Mouse (Mus musculus) midbrain, embryonic 14.5 days (tissue): Measurements from ENCODE around the gene Mrps18c. TPM values are rescaled to one million over a fixed set of nuclear protein-coding genes. Genes with fewer than 3 reads are reported as not detected.

Experiments used
- ATAC-seq: fragments of 200-750 bp; cut with Nextera tagmentation; 2 replicates; pipeline ENCODE4 v1.8.0; 2017; ENCODE audit warnings: moderate number of reproducible peaks, moderate library complexity; ENCODE audit not compliant: low FRiP score, low TSS enrichment
- DNase-seq: peaks from one replicate; pipeline ENCODE4 v3.0.0-alpha.2; 2015
- H3K27ac ChIP-seq: fragments of 300-500 bp; sonication (generic); replicated peaks from 2 replicates; pipeline ENCODE4 v1.5.1; 2014; ENCODE audit warnings: mild to moderate bottlenecking, low read depth, low read length, moderate library complexity
- H3K27me3 ChIP-seq: fragments of 300-500 bp; sonication (generic); 2 replicates; pipeline ENCODE4 v1.6.1; 2014; ENCODE audit warnings: low read length, control low read depth, mixed read lengths; ENCODE audit not compliant: control insufficient read depth, insufficient read depth
- H3K36me3 ChIP-seq: fragments of 300-500 bp; sonication (generic); 2 replicates; pipeline ENCODE4 v1.6.1; 2014; ENCODE audit warnings: low read length, control low read depth; ENCODE audit not compliant: control insufficient read depth, insufficient read depth
- H3K4me1 ChIP-seq: fragments of 300-500 bp; sonication (generic); 2 replicates; pipeline ENCODE4 v1.6.1; 2014; ENCODE audit warnings: mild to moderate bottlenecking, antibody characterized with exemption, low read length, control low read depth; ENCODE audit not compliant: control insufficient read depth, insufficient read depth
- H3K4me2 ChIP-seq: fragments of 300-500 bp; sonication (generic); 2 replicates; pipeline ENCODE4 v1.6.1; 2014; ENCODE audit warnings: mild to moderate bottlenecking, low read length, moderate library complexity
- H3K4me3 ChIP-seq: fragments of 300-500 bp; sonication (generic); replicated peaks from 2 replicates; pipeline ENCODE4 v1.5.1; 2014; ENCODE audit warnings: low read depth, low read length
- H3K9ac ChIP-seq: fragments of 300-500 bp; sonication (generic); replicated peaks from 2 replicates; pipeline ENCODE4 v1.6.1; 2014; ENCODE audit warnings: mild to moderate bottlenecking, low read length, moderate library complexity
- H3K9me3 ChIP-seq: fragments of 300-500 bp; sonication (generic); 2 replicates; pipeline ENCODE4 v1.6.1; 2016; ENCODE audit warnings: low read length, control low read depth, mixed read lengths; ENCODE audit not compliant: control insufficient read depth
- WGBS: fragments of 180-500 bp; shearing (Covaris S2); extraction: QIAGEN DNeasy Blood & Tissue Kit; methylation state at CpG from one replicate; pipeline ENCODE4 v1.1.7; 2014; 5-methylcytosine and 5-hydroxymethylcytosine counted together
- polyA plus RNA-seq: library from polyadenylated mRNA; unstranded; fragments of >200 nt; fragmentation: Nextera tagmentation; extraction: Ambion mirVana; gene quantifications from 2 replicates; pipeline ENCODE4 v1.2.1, GENCODE M21; 2014

Mrps18c gene
- polyA plus RNA-seq, 1 experiment from 2014 or later, result 160 TPM

DNA sequence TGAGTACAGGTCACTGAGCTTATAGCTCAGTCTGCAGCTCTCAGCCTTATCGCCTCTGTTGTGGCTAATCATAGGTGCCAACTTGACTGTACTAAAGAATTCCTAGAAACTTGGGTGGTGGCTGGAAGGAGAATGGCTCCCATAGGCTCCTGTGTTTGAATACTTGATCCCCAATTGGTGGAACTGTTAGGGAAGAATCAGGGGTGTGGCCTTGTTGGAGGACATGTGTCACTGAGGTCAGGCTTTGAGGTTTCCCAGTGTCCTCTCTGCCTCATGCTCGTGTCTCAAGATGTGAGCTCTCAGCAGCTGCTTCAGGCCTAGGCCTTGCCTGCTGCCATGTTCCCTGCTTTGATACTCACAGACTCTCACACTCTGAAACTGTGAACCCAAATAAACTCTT lies 35.4 kb downstream of the Mrps18c start:
- Histone ChIP-seq H3K4me2 (no peak overlapping the region), H3K27me3 (no peaks in the 10 kb centered on the region), H3K27ac (no peak overlapping the region), H3K4me1 (no peaks in the 10 kb centered on the region), H3K4me3 (no peak overlapping the region), H3K36me3 (no peaks in the 10 kb centered on the region), H3K9me3 (no peaks in the 10 kb centered on the region), H3K9ac (no peak overlapping the region)
- WGBS, result 80% methylated on average over 2 of the region's 2 CpGs
- DNase-seq, result no peak
- no peak for ATAC-seq

DNA sequence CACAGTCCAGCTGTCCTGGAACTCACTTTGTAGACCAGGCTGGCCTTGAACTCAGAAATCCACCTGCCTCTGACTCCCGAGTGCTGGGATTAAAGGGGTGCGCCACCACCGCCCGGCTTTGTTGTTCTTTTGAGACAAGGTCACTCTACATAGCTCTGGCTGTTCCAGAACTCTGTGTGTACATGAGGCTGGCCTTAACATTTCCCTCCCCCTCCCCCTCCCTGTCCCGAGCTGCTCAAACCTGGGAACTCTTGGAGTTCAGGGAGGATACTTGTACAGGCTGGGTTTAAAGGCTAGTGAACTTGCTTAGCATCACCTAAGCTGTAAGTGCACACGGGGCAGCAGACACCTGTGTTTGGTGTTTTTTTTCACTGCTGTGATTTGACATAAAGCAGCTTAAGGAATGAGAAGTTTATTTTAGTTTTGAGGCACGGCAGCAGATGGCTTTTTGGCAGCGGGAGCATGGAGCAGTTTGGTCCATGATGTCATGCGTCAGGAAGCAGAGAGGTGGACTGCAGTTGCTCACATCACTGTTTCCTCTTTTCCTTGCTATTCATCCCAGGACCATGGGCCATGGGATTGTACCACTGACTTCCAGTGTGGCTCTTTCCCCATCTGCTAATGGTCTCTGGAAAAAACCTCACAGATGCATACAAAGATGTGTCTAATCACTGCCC lies 37.6 kb downstream of the Mrps18c start:
- 73% methylated on average over 9 of the region's 9 CpGs for WGBS
- no peak overlapping the region for H3K4me3 ChIP-seq
- no peak for ATAC-seq
- no peak overlapping the region for H3K9ac ChIP-seq
- no peaks in the 10 kb centered on the region for H3K36me3 ChIP-seq
- no peak overlapping the region for H3K4me2 ChIP-seq
- H3K27ac ChIP-seq, result no peak overlapping the region
- H3K4me1 ChIP-seq, result no peaks in the 10 kb centered on the region
- H3K27me3 ChIP-seq, result no peaks in the 10 kb centered on the region
- DNase-seq, result no peak
- H3K9me3 ChIP-seq, result no peaks in the 10 kb centered on the region

DNA sequence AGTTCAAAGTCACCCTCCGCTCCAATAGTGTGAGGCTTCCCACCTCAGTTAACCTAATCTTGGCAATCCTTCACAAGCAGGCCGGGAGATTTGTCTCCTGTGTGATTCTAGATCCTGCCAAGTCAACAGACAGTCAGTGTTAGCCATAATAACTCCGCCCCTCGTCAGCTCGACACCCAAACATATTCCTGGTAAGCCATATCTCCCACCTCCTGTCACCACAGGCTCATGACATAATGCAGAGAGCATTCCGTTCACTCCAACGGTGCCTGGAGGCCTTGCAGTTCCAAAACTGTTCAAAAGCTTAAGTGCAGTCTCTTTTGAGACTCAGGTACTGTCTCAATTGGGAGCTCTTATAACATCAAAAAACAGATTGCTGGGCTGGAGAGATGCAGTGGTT lies 39.5 kb downstream of the Mrps18c start:
- 95% methylated on average over 7 of the region's 7 CpGs for WGBS
- Histone ChIP-seq H3K27me3 (no peaks in the 10 kb centered on the region), H3K27ac (no peak overlapping the region), H3K9me3 (no peaks in the 10 kb centered on the region), H3K4me3 (no peak overlapping the region), H3K4me2 (no peak overlapping the region), H3K36me3 (no peaks in the 10 kb centered on the region), H3K9ac (no peak overlapping the region), H3K4me1 (no peaks in the 10 kb centered on the region)
- ATAC-seq, result no peak
- DNase-seq, result no peak

DNA sequence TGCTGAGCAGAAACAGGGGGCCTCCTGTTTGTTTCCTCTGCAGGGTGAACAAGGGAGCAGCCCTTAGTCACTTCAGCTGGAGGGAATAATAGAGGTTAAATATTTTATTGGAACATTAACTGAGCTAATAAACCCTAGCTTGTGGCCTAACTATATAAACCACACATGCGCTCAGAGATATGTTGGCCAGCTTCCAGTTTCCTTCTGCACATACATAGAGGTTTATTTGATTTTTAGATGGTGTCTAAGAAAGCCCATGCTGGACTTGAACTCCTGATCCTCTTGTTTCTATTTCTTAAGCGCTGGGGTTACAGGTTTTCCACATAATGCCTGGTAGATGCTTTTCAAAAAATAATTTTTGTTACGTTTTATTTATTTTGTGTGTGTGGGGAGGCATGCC lies 46.1 kb downstream of the Mrps18c start:
- no peaks in the 10 kb centered on the region for H3K36me3 ChIP-seq
- 70% methylated on average over 3 of the region's 3 CpGs for WGBS
- H3K4me3 ChIP-seq, result no peak overlapping the region
- no peak overlapping the region for H3K27ac ChIP-seq
- no peak overlapping the region for H3K4me2 ChIP-seq
- H3K27me3 ChIP-seq, result peaks cover 49% of the 10 kb centered on the region
- H3K9ac ChIP-seq, result no peak overlapping the region
- DNase-seq (no peak), ATAC-seq (no peak)
- no peaks in the 10 kb centered on the region for H3K9me3 ChIP-seq
- H3K4me1 ChIP-seq, result peaks cover 16% of the 10 kb centered on the region

DNA sequence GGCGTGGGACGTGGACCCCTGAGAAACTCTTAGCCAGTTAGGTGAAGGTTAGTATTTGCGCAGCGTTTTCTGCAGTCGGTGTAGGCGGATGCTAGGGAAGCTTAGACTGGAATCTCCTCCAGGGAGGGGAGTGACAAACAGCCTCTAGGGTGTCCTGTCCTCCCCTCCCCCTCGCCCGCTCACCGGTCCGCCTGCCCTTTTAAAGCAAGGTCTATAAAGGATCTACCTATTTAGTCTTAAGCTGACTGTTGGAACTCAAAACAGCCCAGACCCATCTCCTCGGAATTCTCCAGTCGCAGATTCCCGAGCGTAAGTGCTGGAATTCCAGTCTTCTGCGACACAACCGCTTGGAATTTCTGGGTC lies 47.0 kb downstream of the Mrps18c start, which contains the start of gene Gpat3:
TSS of gene Gpat3 (plus strand) at position 229 of the 363 bp plus-strand sequence.
- Histone ChIP-seq H3K9me3 (no peaks in the 10 kb centered on the region), H3K4me2 (peak within 1 kb of the TSS; percentile 100), H3K4me1 (peaks cover 16% of the 10 kb centered on the region), H3K36me3 (no peaks in the 10 kb centered on the region), H3K9ac (peak within 1 kb of the TSS; percentile 54), H3K4me3 (peak within 1 kb of the TSS; percentile 54), H3K27me3 (peaks cover 49% of the 10 kb centered on the region), H3K27ac (no peak within 1 kb of the TSS)
- under 1% methylated on average over 16 of the region's 16 CpGs for WGBS
- ATAC-seq (no peak), DNase-seq (peak; percentile 49)

DNA sequence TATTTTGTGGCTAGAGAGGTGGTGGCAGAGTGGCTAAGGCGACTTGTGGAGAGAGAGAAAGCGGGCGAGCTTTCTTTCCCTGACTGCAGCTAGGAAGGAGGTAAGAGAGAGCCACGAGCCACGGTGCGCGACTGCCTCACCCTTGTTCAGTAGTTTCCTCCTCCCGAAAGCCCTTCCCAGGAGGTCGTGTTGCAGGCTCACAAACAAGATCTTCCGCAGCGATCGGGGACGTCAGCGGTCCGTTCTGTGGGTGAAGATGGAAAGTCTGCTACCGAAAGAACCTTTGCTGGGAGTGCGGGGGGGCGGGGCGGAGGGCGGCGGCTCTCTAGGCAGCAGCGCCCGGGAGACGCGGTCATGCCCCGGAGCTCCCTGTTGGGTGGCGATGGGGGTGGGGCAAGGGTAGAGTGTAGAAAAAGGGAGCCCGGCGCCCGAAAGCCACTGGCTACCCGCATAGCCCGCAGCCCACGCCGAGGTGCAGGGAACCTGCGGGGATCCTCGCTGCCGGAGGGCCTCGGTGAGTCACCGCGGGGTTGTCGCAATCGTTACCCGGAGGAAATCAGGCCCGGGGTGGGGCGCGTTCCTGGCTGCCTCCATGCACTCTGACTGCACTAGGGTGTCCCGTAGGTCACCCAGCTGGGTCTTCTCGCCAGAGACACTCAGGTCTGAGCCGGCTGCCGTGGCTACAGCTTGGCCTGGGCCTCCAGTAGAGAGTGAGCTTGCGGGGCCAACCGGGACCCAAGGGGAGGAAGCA lies 47.6 kb downstream of the Mrps18c start:
- Histone ChIP-seq H3K36me3 (no peaks in the 10 kb centered on the region), H3K4me2 (peak overlapping the region; percentile 100), H3K27ac (no peak overlapping the region), H3K4me3 (peak overlapping the region; percentile 54), H3K9ac (peak overlapping the region; percentile 54), H3K9me3 (no peaks in the 10 kb centered on the region), H3K27me3 (peaks cover 49% of the 10 kb centered on the region), H3K4me1 (peaks cover 16% of the 10 kb centered on the region)
- peak; percentile 48; the same call in 1 of the 2 replicates for ATAC-seq
- peak; percentile 64 for DNase-seq
- under 1% methylated on average over 52 of the region's 52 CpGs for WGBS

DNA sequence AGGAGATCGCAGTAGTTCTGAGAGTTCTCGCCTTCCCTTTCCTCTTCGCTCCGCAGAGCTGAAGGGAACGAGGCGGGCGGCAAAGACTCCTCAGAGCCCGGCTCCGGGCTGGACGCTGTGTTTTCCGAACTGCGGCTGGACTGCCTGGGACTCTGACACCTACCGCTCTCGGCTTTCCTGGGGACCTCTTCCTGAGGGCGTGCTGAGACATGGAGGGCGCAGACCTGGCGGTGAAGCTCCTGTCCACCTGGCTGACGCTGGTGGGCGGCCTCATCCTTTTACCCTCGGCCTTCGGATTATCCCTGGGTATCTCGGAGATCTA lies 48.1 kb downstream of the Mrps18c start:
- no peak overlapping the region for H3K27ac ChIP-seq
- ATAC-seq (peak; percentile 20; the same call in 1 of the 2 replicates), DNase-seq (peak; percentile 50)
- H3K36me3 ChIP-seq, result no peaks in the 10 kb centered on the region
- peak overlapping the region; percentile 54 for H3K9ac ChIP-seq
- peaks cover 16% of the 10 kb centered on the region for H3K4me1 ChIP-seq
- H3K27me3 ChIP-seq, result peaks cover 49% of the 10 kb centered on the region
- H3K4me3 ChIP-seq, result peak overlapping the region; percentile 54
- peak overlapping the region; percentile 100 for H3K4me2 ChIP-seq
- 0% methylated on average over 22 of the region's 22 CpGs for WGBS
- H3K9me3 ChIP-seq, result no peaks in the 10 kb centered on the region

DNA sequence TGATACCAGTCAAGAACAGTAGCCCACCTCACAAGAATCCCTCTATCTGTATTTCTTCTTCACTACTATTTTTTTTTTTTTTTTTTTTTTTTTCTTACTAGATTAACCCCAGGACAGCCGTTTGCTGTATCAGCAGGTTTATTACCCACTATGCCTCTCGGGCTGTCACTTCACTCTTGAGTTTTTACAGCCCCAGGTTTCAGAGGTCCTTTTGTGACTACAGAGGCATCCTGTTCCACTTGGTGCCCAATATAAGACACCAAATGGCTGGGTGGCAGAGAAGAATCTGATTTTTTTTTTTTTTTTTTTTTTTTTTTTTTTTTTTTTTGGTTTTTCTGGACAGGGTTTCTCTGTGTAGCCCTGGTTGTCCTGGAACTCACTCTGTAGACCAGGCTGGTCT lies 48.7 kb downstream of the Mrps18c start:
- H3K4me2 ChIP-seq, result peak overlapping the region; percentile 100
- peaks cover 16% of the 10 kb centered on the region for H3K4me1 ChIP-seq
- H3K9ac ChIP-seq, result no peak overlapping the region
- H3K9me3 ChIP-seq, result no peaks in the 10 kb centered on the region
- 13% methylated on average over 2 of the region's 2 CpGs for WGBS
- no peak overlapping the region for H3K4me3 ChIP-seq
- H3K27ac ChIP-seq, result no peak overlapping the region
- DNase-seq (no peak), ATAC-seq (no peak)
- peaks cover 49% of the 10 kb centered on the region for H3K27me3 ChIP-seq
- H3K36me3 ChIP-seq, result no peaks in the 10 kb centered on the region

DNA sequence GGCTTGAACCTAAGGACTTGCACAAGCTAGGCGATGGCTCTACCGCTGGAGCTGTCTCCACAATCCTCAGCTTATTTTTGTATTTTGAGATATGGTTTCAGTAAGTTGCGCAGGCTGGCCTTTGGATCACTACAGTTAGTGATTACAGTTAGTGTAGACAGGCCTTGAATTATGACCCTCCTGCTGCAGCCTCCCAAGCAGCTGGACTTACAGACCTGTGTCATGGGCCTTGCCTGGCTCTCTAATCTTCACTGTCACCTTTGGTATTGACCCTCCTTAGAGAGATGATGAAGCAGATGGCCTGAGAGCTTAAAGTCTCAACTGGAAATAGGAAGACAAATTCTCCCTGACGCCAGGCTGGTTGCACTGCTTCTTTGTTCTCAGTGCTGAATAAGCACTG lies 55.5 kb downstream of the Mrps18c start:
- 91% methylated on average over 4 of the region's 4 CpGs for WGBS
- ATAC-seq, result no peak

More for the DNA sequence above, 55.5 kb downstream of the Mrps18c start:
- Histone ChIP-seq H3K27me3 (no peaks in the 10 kb centered on the region), H3K9ac (no peak overlapping the region), H3K9me3 (no peaks in the 10 kb centered on the region), H3K4me2 (no peak overlapping the region), H3K4me1 (no peaks in the 10 kb centered on the region), H3K27ac (no peak overlapping the region), H3K36me3 (no peaks in the 10 kb centered on the region), H3K4me3 (no peak overlapping the region)
- DNase-seq, result no peak
